Mouse (Mus musculus): ENCODE data around the gene Gm11549. TPM values are rescaled to one million over a fixed set of nuclear protein-coding genes. Genes with fewer than 3 reads are reported as not detected.
A peak's percentile ranks its signal among the peaks of the same experiment; 100 is the strongest.

Gene Gm11549
- polyA plus RNA-seq, 1 experiment from 2014 or later: not detected

DNA sequence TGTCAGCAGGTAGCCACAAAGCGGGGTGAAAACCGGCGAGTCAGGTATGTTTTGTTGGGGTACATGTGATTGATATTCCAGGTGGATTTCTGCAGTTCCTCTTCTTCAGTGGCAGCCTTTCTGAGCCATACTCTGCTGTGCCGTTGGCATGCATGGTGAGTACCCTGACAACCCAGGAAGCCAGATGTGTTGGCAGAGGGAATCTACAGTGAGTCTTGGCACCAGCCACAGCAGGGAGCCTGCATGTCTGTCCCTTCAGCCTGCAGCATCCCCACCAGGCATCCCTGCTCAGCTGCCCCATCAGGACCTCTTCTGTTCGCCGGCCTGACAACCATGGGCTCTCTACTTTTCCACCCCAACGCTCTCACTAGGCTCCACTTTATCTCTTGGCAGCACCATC, 20.1 kb downstream of the Gm11549 start:
- no peak for DNase-seq (ENCODE audit: low spot score)
- Histone ChIP-seq H3K27ac (replicated peaks) (no peak overlapping the region), H3K4me1 (0 out of 2 replicates have a peak, but pooled peaks cover 1% of the 10 kb centered on the region), H3K9me3 (no peaks in the 10 kb centered on the region), H3K4me3 (no peak overlapping the region), H3K27me3 (replicated peaks; ENCODE audit: low read depth, poor library complexity, severe bottlenecking) (peaks cover 1% of the 10 kb centered on the region), H3K36me3 (replicated peaks) (no peaks in the 10 kb centered on the region)
- 70% methylated on average over 7 of the region's 7 CpGs for WGBS

DNA sequence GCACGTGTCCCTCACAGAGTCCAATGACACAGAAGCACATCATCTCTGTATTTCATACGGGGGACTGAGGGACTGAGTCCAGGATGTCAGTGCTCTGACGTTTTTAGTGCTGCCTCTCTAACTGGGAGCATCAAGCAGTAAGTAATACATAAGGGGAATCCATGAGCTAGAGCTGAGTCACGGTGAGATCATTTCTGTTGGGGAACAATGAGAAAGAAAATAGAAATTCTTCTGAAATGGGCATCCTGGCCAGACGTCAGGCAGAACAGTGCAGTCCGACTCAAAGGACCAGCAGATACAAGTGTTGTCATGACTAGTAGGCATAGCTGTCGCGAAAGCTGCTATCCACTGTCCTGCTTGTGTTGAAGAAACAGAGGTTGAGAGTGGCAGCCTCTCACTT, 20.6 kb downstream of the Gm11549 start:
- Histone ChIP-seq H3K27me3 (replicated peaks; ENCODE audit: low read depth, poor library complexity, severe bottlenecking) (peaks cover 7% of the 10 kb centered on the region), H3K4me1 (0 out of 2 replicates have a peak, but pooled peaks cover 2% of the 10 kb centered on the region), H3K27ac (replicated peaks) (no peak overlapping the region), H3K4me3 (no peak overlapping the region), H3K36me3 (replicated peaks) (no peaks in the 10 kb centered on the region), H3K9me3 (no peaks in the 10 kb centered on the region)
- 86% methylated on average over 8 of the region's 8 CpGs for WGBS
- DNase-seq (ENCODE audit: low spot score): no peak

DNA sequence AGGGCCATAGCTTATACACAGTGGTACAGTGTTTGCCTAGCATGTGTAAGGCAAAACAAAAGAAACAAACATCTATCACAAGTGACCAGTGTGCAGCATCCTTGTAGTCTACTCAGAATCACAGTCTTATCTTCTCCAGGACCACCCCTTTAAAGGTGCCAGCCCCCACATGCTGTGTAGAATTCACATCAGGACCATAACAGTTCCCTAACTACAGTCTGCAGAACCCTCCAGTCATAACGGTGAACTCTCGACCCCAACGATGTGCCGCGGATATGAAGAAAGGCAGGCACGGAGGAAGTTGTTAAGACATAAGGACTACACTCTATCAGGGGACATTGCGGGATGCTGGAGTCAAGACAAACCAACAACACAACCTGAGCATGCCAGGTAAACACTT, 22.2 kb downstream of the Gm11549 start:
- Histone ChIP-seq H3K36me3 (replicated peaks) (no peaks in the 10 kb centered on the region), H3K4me3 (no peak overlapping the region), H3K9me3 (no peaks in the 10 kb centered on the region), H3K4me1 (0 out of 2 replicates have a peak, but pooled peaks cover 2% of the 10 kb centered on the region), H3K27ac (replicated peaks) (no peak overlapping the region), H3K27me3 (replicated peaks; ENCODE audit: low read depth, poor library complexity, severe bottlenecking) (peaks cover 7% of the 10 kb centered on the region)
- WGBS: 90% methylated on average over 7 of the region's 7 CpGs
- no peak for DNase-seq (ENCODE audit: low spot score)

DNA sequence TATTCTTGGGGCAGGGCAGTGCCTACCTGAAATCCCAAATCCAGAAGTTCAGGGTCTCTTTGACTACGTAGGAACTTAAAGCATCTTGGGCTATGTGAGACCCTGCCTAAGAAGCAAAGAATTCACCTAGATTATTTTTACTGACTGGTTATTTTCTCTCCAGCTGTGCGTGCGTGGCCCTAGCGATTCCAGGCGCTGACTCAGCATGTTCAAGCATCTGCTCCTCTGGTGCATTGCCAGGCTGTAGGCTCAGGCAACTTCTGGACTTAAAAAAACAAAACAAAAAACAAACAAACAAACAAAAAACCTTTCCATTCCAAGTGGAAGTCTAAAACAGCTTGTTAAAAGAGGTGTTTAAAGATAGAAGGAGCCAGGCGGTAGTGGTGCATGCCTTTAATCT, 23.4 kb downstream of the Gm11549 start:
- Histone ChIP-seq H3K4me1 (0 out of 2 replicates have a peak, but pooled peaks cover 2% of the 10 kb centered on the region), H3K36me3 (replicated peaks) (no peaks in the 10 kb centered on the region), H3K4me3 (no peak overlapping the region), H3K27ac (replicated peaks) (no peak overlapping the region), H3K9me3 (no peaks in the 10 kb centered on the region), H3K27me3 (replicated peaks; ENCODE audit: low read depth, poor library complexity, severe bottlenecking) (peaks cover 7% of the 10 kb centered on the region)
- DNase-seq (ENCODE audit: low spot score): no peak
- WGBS: 90% methylated on average over 6 of the region's 6 CpGs

DNA sequence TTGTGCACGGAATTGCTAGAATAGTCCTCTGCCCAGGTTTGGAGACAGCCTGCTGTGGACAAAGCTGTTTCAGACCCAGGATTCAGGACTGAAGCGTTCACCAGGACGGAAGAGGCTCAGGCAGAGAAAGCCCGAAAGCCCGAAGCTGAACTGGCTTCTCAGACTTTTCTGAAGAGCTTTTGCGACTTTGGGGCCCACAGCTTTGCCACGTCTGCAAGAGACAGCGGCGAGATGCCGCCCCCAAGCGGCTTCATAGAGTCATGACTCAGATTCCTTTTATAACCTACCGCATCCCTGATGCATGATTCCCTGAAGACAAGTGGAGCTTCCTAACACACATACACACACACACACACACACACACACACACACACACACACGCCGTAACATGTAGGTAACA, 24.9 kb downstream of the Gm11549 start:
- H3K9me3 ChIP-seq: no peaks in the 10 kb centered on the region
- peaks cover 7% of the 10 kb centered on the region for H3K27me3 ChIP-seq (replicated peaks; ENCODE audit: low read depth, poor library complexity, severe bottlenecking)
- H3K36me3 ChIP-seq (replicated peaks): no peaks in the 10 kb centered on the region
- 0 out of 2 replicates have a peak, but pooled peaks cover 2% of the 10 kb centered on the region for H3K4me1 ChIP-seq
- peak; percentile 79 for DNase-seq (ENCODE audit: low spot score)
- WGBS: 18% methylated on average over 14 of the region's 14 CpGs
- H3K27ac ChIP-seq (replicated peaks): no peak overlapping the region
- no peak overlapping the region for H3K4me3 ChIP-seq

DNA sequence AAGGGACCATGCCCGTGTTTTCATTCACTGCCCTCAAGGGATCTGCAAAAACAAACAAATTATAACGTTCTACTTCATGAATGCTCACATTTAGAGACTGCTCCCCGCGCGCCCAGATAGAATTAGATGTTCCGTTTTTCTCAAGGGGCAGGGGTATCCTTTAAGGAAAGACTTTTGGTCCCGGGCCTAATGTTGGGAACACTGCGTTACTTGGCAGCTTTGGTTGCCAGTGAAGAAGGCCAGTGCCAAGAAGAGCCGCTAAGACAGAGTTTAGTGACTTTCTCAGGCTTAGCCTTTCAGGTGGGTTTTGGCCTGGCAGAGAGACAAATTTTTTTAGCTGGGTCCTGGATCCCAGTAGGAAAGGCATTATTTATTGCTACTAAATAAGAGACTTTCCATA, 25.3 kb downstream of the Gm11549 start:
- no peak overlapping the region for H3K4me3 ChIP-seq
- 88% methylated on average over 9 of the region's 9 CpGs for WGBS
- no peaks in the 10 kb centered on the region for H3K9me3 ChIP-seq
- no peaks in the 10 kb centered on the region for H3K36me3 ChIP-seq (replicated peaks)
- no peak overlapping the region for H3K27ac ChIP-seq (replicated peaks)
- no peak for DNase-seq (ENCODE audit: low spot score)
- 0 out of 2 replicates have a peak, but pooled peaks cover 2% of the 10 kb centered on the region for H3K4me1 ChIP-seq
- H3K27me3 ChIP-seq (replicated peaks; ENCODE audit: low read depth, poor library complexity, severe bottlenecking): peaks cover 7% of the 10 kb centered on the region

DNA sequence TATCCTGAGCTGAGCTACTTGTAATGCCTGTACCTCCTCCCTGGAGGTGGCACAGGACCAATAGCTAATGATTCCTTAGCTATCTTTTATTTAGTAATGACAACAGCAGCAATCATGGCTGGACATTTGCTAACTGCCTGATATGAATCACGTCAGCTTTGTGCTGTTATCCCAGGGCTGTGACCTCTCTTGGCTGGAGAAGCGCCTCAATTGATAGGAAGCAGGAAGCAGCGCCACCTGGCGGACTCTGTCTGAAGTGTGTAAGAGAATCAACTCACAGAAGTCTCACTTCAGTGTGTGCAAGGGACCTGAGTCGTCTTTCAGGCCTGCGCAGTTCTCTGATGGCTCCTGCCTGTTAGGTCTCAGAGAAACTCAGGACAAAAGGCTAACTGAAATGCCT, 26.2 kb downstream of the Gm11549 start:
- Histone ChIP-seq H3K4me1 (0 out of 2 replicates have a peak, but pooled peaks cover 2% of the 10 kb centered on the region), H3K4me3 (no peak overlapping the region), H3K27me3 (replicated peaks; ENCODE audit: low read depth, poor library complexity, severe bottlenecking) (peaks cover 7% of the 10 kb centered on the region), H3K9me3 (no peaks in the 10 kb centered on the region), H3K27ac (replicated peaks) (no peak overlapping the region), H3K36me3 (replicated peaks) (no peaks in the 10 kb centered on the region)
- peak; percentile 88 for DNase-seq (ENCODE audit: low spot score)
- WGBS: 8% methylated on average over 6 of the region's 6 CpGs

DNA sequence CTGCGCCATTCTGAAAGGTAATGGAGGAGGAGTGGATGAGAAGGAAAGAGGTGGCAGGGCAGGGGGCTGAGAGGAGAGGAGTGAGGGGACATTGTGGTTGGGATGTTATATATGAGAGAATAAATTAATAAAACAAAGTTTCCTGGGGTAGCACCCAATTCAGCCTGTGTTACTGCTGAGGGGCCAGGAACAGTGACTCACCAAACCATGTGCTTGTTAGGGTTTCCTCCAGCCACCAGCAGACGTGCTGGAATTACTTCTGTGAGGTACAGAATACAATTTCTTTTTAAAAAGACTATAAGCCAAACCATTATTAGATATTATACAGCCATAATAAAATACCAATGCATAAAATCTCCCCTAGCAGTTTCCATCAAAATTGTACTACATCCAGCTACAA, 27.0 kb downstream of the Gm11549 start:
- Histone ChIP-seq H3K4me1 (0 out of 2 replicates have a peak, but pooled peaks cover 2% of the 10 kb centered on the region), H3K4me3 (no peak overlapping the region), H3K9me3 (no peaks in the 10 kb centered on the region), H3K36me3 (replicated peaks) (no peaks in the 10 kb centered on the region), H3K27me3 (replicated peaks; ENCODE audit: low read depth, poor library complexity, severe bottlenecking) (peaks cover 7% of the 10 kb centered on the region), H3K27ac (replicated peaks) (no peak overlapping the region)
- DNase-seq (ENCODE audit: low spot score): no peak
- WGBS: 83% methylated on average over 2 of the region's 2 CpGs

DNA sequence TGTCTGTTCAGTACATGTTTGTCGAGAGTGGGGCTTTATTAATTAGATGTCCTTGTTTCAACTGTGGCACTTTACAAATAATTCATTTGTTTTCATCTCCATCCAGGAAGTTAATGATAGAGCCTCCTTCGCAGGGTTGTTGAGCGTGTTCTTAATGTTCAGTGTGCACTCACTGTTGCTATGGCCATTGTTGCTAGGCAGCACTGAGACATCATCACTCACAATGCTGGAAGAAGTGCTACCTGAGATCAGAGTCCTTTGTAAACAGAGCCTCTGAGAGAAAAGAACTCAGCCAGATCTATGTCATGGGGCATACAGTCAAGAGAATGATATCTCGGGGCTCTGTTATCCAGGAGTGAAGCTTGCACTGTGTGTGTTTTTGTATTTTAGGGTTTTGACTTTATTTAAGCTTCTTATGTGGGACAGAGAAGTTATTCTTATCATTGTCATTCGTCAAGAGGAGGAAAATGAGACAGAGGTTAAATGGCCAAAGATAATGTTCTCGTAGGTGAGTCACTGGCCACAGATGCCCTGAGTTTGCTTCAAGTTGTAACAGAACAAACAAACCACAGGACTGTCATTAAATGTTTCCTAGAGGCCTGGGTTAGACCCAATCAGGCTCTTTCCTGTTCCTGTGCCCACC, 27.9 kb downstream of the Gm11549 start:
- Histone ChIP-seq H3K27ac (replicated peaks) (no peak overlapping the region), H3K27me3 (replicated peaks; ENCODE audit: low read depth, poor library complexity, severe bottlenecking) (peaks cover 7% of the 10 kb centered on the region), H3K4me3 (no peak overlapping the region), H3K36me3 (replicated peaks) (no peaks in the 10 kb centered on the region), H3K4me1 (0 out of 2 replicates have a peak, but pooled peaks cover 2% of the 10 kb centered on the region), H3K9me3 (no peaks in the 10 kb centered on the region)
- no peak for DNase-seq (ENCODE audit: low spot score)
- WGBS: 80% methylated on average over 6 of the region's 6 CpGs

DNA sequence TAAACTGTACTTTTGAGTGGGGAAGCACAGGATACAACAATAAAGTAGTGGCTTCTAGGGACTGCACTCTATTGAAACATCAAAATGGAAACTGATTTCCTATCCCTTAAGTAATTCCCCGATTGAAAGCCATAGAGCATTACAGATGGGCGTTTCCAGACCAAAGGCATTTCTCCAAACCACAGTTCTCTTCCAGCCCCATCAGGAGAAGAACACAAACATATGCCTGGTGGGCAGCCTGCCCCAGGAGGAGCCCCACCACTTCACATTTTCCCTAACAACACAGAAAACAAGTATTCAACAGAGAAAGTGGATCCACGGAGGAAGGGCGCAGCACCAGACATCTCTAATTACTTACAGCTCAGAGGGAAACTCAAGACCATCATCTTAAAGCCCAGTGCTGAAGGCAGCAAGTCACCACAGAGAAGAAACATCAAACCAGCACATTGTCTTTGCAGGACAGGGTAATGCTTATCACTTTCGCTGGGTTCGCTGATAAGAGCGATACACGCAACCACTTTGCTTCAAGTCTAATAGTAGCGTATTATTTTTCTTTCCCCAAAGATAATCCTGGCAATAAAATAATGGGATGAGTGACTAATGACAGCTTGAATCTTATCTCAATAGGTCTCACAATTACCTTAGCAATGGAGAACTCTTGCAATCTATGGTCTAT, 28.8 kb downstream of the Gm11549 start:
- 82% methylated on average over 9 of the region's 9 CpGs for WGBS
- Histone ChIP-seq H3K4me1 (0 out of 2 replicates have a peak, but pooled peaks cover 2% of the 10 kb centered on the region), H3K4me3 (no peak overlapping the region), H3K27me3 (replicated peaks; ENCODE audit: low read depth, poor library complexity, severe bottlenecking) (peaks cover 7% of the 10 kb centered on the region), H3K27ac (replicated peaks) (no peak overlapping the region), H3K36me3 (replicated peaks) (no peaks in the 10 kb centered on the region), H3K9me3 (no peaks in the 10 kb centered on the region)
- no peak for DNase-seq (ENCODE audit: low spot score)

DNA sequence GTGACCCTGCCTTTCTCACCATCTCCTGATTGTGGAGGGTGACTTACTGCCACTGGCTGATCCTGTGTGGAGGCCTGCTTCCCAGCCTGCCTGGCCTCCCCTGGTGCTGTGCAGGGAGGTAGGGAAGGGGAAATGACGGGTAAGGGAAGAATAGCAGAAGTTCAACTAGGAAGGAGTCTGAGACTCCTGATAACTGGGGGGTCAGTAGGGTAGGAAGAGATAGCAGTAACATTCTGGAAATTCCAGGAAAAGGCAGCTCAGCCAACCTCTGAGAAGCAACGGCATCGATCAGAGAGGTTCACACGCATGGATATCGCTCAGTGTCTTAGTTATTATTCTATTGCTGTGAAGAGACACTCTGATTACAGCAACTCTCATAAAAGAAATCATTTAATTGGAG, 30.1 kb downstream of the Gm11549 start:
- H3K4me3 ChIP-seq: no peak overlapping the region
- no peak for DNase-seq (ENCODE audit: low spot score)
- no peaks in the 10 kb centered on the region for H3K36me3 ChIP-seq (replicated peaks)
- H3K27ac ChIP-seq (replicated peaks): no peak overlapping the region
- no peaks in the 10 kb centered on the region for H3K9me3 ChIP-seq
- 90% methylated on average over 5 of the region's 5 CpGs for WGBS
- H3K27me3 ChIP-seq (replicated peaks; ENCODE audit: low read depth, poor library complexity, severe bottlenecking): peaks cover 6% of the 10 kb centered on the region
- 0 out of 2 replicates have a peak, but pooled peaks cover under 1% of the 10 kb centered on the region for H3K4me1 ChIP-seq

DNA sequence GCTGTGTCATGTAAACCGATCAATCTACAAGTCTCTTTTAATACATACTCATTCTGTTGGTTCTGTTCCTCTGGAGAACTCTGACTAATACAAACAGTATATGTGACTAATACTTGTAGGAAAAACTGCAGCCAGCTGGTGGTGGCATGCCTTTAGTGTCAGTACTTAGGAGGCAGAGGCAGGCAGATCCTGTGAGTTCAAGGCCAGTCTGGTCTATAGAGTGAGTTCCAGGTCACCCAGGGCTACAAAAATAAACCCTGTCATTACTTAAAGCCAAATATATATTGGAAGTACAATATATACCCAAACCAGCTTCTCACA, 32.1 kb downstream of the Gm11549 start:
- no peaks in the 10 kb centered on the region for H3K36me3 ChIP-seq (replicated peaks)
- no peak for DNase-seq (ENCODE audit: low spot score)
- H3K27ac ChIP-seq (replicated peaks): no peak overlapping the region
- H3K4me1 ChIP-seq: 0 out of 2 replicates have a peak, but pooled peaks cover 3% of the 10 kb centered on the region
- no peaks in the 10 kb centered on the region for H3K9me3 ChIP-seq
- no peak overlapping the region for H3K4me3 ChIP-seq
- WGBS: 87% methylated on average over 1 of the region's 1 CpGs
- H3K27me3 ChIP-seq (replicated peaks; ENCODE audit: low read depth, poor library complexity, severe bottlenecking): no peaks in the 10 kb centered on the region
